In genomic region chr3:98016901-98017591, GRCm38 (mm10) we compare ENCODE assay signal across 11 mouse cellular contexts. TPM values are rescaled to one million over a fixed set of nuclear protein-coding genes. Genes with fewer than 3 reads are reported as not detected.
DNase-seq lines count a peak whose midpoint lies in the region; ATAC-seq and TF ChIP-seq lines count a peak whose summit lies in the region.
"Had no signal": no experiment of that assay in that cellular context is flagged by ENCODE, and none has a peak within 500 bp of the region (broad histone marks: within the 10 kb centered on the region; RNA-seq: fewer than 3 reads in every experiment).

No protein-coding gene starts in this region.

- ATAC-seq in intestine, embryonic 15.5 days = no peak
- no peak for ATAC-seq in liver, embryonic 11.5 days (replicated peaks; ENCODE audit: low FRiP score)
- ATAC-seq in erythroblast, adult 5-6 weeks (replicated peaks; ENCODE audit: low FRiP score, poor library complexity, severe bottlenecking) = no peak
- ATAC-seq: CD4-positive, CD25-positive, alpha-beta regulatory T cell, adult 4 months; inflammation-experienced regulatory T-cells, adult 6 months had no signal

- peak overlapping the region; percentile 5; the same call in 1 of the 2 replicates for H3K4me2 ChIP-seq in intestine, embryonic 15.5 days (replicated peaks)
- H3K4me2 ChIP-seq in liver, embryonic 11.5 days = peak overlapping the region; percentile 43

- no peak for DNase-seq in gastrocnemius, adult 2 months
- DNase-seq in gastrocnemius, postnatal 25 days = no peak
- peak; percentile 43 for DNase-seq in adrenal gland, postnatal 14 days
- no peak for DNase-seq in liver, embryonic 11.5 days (ENCODE audit: low spot score)
- no peak for DNase-seq in thymus, postnatal 36 days
- DNase-seq in thymus, adult 2 months = no peak
- DNase-seq: gastrocnemius, postnatal 10 days had no signal

- intact Hi-C loops in gastrocnemius, adult 2 months (cut with DNase I) = no loop called here

- no peak overlapping the region for H3K27ac ChIP-seq in gastrocnemius, adult 2 months
- no peak overlapping the region for H3K27ac ChIP-seq in intestine, embryonic 15.5 days
- H3K27ac ChIP-seq in liver, embryonic 11.5 days (ENCODE audit: low read depth, low read length) = no peak overlapping the region
- no peak overlapping the region for H3K27ac ChIP-seq in thymus, adult 2 months (ENCODE audit: control insufficient read depth, insufficient read depth, low read length)

- WGBS in intestine, embryonic 15.5 days = 45% methylated on average over 5 of the region's 5 CpGs
- WGBS in liver, embryonic 11.5 days = 71% methylated on average over 5 of the region's 5 CpGs
- WGBS in thymus, adult 2 months = 96% methylated on average over 5 of the region's 5 CpGs

- no peak for TF ChIP-seq CTCF in gastrocnemius, adult 2 months (IDR thresholded peaks at IDR 0.05)
- TF ChIP-seq CTCF in thymus, adult 2 months (IDR thresholded peaks at IDR 0.05; ENCODE audit: borderline replicate concordance, control insufficient read depth, extremely low read depth, insufficient read depth, low read length, poor library complexity) = no peak

- no peaks in the 10 kb centered on the region for H3K36me3 ChIP-seq in intestine, embryonic 15.5 days
- no peaks in the 10 kb centered on the region; the same call in 1 of the 2 replicates for H3K36me3 ChIP-seq in liver, embryonic 11.5 days (ENCODE audit: control insufficient read depth, insufficient read depth, low read length)
- H3K36me3 ChIP-seq in thymus, adult 2 months (ENCODE audit: control insufficient read depth, insufficient read depth, low read length) = no peaks in the 10 kb centered on the region

- H3K4me1 ChIP-seq in intestine, embryonic 15.5 days (replicated peaks) = peaks cover 34% of the 10 kb centered on the region
- peaks cover 53% of the 10 kb centered on the region for H3K4me1 ChIP-seq in liver, embryonic 11.5 days (replicated peaks; ENCODE audit: control insufficient read depth, insufficient read depth, low read length)
- peaks cover 6% of the 10 kb centered on the region for H3K4me1 ChIP-seq in thymus, adult 2 months (replicated peaks; ENCODE audit: control insufficient read depth, insufficient read depth, low read length)

- no peak overlapping the region for H3K9ac ChIP-seq in intestine, embryonic 15.5 days
- H3K9ac ChIP-seq in liver, embryonic 11.5 days (ENCODE audit: low read depth, low read length) = no peak overlapping the region

- no peaks in the 10 kb centered on the region for H3K27me3 ChIP-seq in intestine, embryonic 15.5 days (replicated peaks)
- H3K27me3 ChIP-seq in liver, embryonic 11.5 days (replicated peaks; ENCODE audit: control insufficient read depth, insufficient read depth, low read length) = no peaks in the 10 kb centered on the region
- no peaks in the 10 kb centered on the region for H3K27me3 ChIP-seq in thymus, adult 2 months (ENCODE audit: control insufficient read depth, insufficient read depth, low read length)

- no peak for TF ChIP-seq POLR2A in thymus, adult 2 months (IDR thresholded peaks at IDR 0.05; ENCODE audit: control insufficient read depth, extremely low read depth, insufficient read depth, low read length, poor library complexity)

- peak overlapping the region; percentile 8; the same call in 1 of the 2 replicates for H3K4me3 ChIP-seq in gastrocnemius, adult 2 months
- no peak overlapping the region for H3K4me3 ChIP-seq in intestine, embryonic 15.5 days (replicated peaks)
- H3K4me3 ChIP-seq in liver, embryonic 11.5 days (ENCODE audit: low read depth, low read length) = no peak overlapping the region
- H3K4me3 ChIP-seq in thymus, adult 2 months (ENCODE audit: control insufficient read depth, insufficient read depth, low read length) = no peak overlapping the region

- no peaks in the 10 kb centered on the region for H3K9me3 ChIP-seq in intestine, embryonic 15.5 days
- H3K9me3 ChIP-seq in liver, embryonic 11.5 days (ENCODE audit: control insufficient read depth, low read length) = no peaks in the 10 kb centered on the region

RNA-seq across cellular contexts. Expression of gene Notch2, which starts 3.7 kb away (rescaled TPM):
- total RNA-seq in gastrocnemius, adult 2 months (2021) = 10 to 100 TPM in 1 of 2 experiments, 1 to 10 TPM in 1; 8.7 to 10.3 TPM
- 10 to 100 TPM in 1 of 2 experiments, 1 to 10 TPM in 1; 9.9 to 10.3 TPM for total RNA-seq in gastrocnemius, postnatal 25 days (2021)
- 46.7 and 47.6 TPM in 2 replicates for total RNA-seq in adrenal gland, postnatal 14 days (2021)
- polyA plus RNA-seq in intestine, embryonic 15.5 days (2015; fragmentation: Nextera tagmentation; extraction: Ambion mirVana) = 15.8 and 17.9 TPM in 2 replicates
- polyA plus RNA-seq in liver, embryonic 11.5 days (2014; fragmentation: Nextera tagmentation; extraction: Ambion mirVana) = 17.2 and 18.4 TPM in 2 replicates
- total RNA-seq in erythroblast, adult 5-6 weeks (2015; ENCODE audit: low replicate concordance) = 11.1 and 14.4 TPM in 2 replicates
- 11.2 and 11.5 TPM in 2 replicates for total RNA-seq in erythroblast, adult 5-6 weeks (2017; ENCODE audit: low replicate concordance)
- polyA plus RNA-seq in thymus, adult 2 months (2012; rRNA removed) = 24.9 and 31.5 TPM in 2 replicates
